Mouse (Mus musculus): ENCODE results near the gene Hcn4.
A peak's percentile ranks its signal among the peaks of the same experiment; 100 is the strongest.

GRCm38 (mm10) chr9:58775363-58775762, 47.8 kb upstream of the Hcn4 start:
- TF ChIP-seq CTCF (IDR thresholded peaks at IDR 0.05; ENCODE audit: low read depth, low read length) (peak; percentile 25), POLR2A (IDR thresholded peaks at IDR 0.05; ENCODE audit: insufficient read depth, low read length) (no peak), EP300 (IDR thresholded peaks at IDR 0.05; ENCODE audit: insufficient read depth, low read depth, low read length) (no peak)
